Comparison of ENCODE assay signal across 9 mouse cellular contexts in genomic region chr4:149922121-149922718, GRCm38 (mm10). TPM values are rescaled to one million over a fixed set of nuclear protein-coding genes. Genes with fewer than 3 reads are reported as not detected.
A peak's percentile ranks its signal among the peaks of the same experiment; 100 is the strongest.
DNase-seq lines count a peak whose midpoint lies in the region; ATAC-seq lines count a peak whose summit lies in the region.
"Had no signal": no experiment of that assay in that cellular context is flagged by ENCODE, and none has a peak within 500 bp of the region (broad histone marks: within the 10 kb centered on the region; RNA-seq: fewer than 3 reads in every experiment).

No protein-coding gene starts in this region.

- 0 out of 2 replicates have a peak overlapping the region, but pooled peaks have one; percentile 30 for H3K9ac ChIP-seq in embryonic facial prominence, embryonic 14.5 days (ENCODE audit: low read depth, low read length)
- peak overlapping the region; percentile 30; the same call in 1 of the 2 replicates for H3K9ac ChIP-seq in heart, embryonic 14.5 days (ENCODE audit: low read length)
- H3K9ac ChIP-seq in kidney, embryonic 15.5 days, result no peak overlapping the region
- H3K9ac ChIP-seq: liver, embryonic 15.5 days had no signal

- H3K4me3 ChIP-seq in embryonic facial prominence, embryonic 14.5 days (ENCODE audit: low read depth, low read length), result no peak overlapping the region
- H3K4me3 ChIP-seq in heart, embryonic 14.5 days (ENCODE audit: control insufficient read depth in 1 of 2, insufficient read depth in 1 of 2, low read depth in 1 of 2, low read length in 2 of 2), result no peak overlapping the region
- H3K4me3 ChIP-seq in kidney, embryonic 15.5 days (replicated peaks), result no peak overlapping the region
- H3K4me3 ChIP-seq in midbrain, embryonic 10.5 days, result no peak overlapping the region
- H3K4me3 ChIP-seq: liver, embryonic 15.5 days had no signal

- peaks cover 55% of the 10 kb centered on the region for H3K4me1 ChIP-seq in embryonic facial prominence, embryonic 14.5 days (ENCODE audit: control insufficient read depth, insufficient read depth, low read length)
- peaks cover 18 to 20% of the 10 kb centered on the region in 2 experiments for H3K4me1 ChIP-seq in heart, embryonic 14.5 days (ENCODE audit: control insufficient read depth in 2 of 2, insufficient read depth in 2 of 2, low read length in 2 of 2)
- peaks cover 65% of the 10 kb centered on the region for H3K4me1 ChIP-seq in kidney, embryonic 15.5 days
- peaks cover 53% of the 10 kb centered on the region for H3K4me1 ChIP-seq in midbrain, embryonic 10.5 days
- H3K4me1 ChIP-seq: liver, embryonic 15.5 days had no signal

- peak; percentile 53; the same call in 1 of the 2 replicates for ATAC-seq in embryonic facial prominence, embryonic 14.5 days (ENCODE audit: low read depth)
- ATAC-seq in heart, embryonic 14.5 days (ENCODE audit: insufficient number of reproducible peaks, insufficient read depth, low FRiP score, low read depth), result peak; percentile 44; the same call in 1 of the 2 replicates
- ATAC-seq in kidney, embryonic 15.5 days (replicated peaks; ENCODE audit: low FRiP score), result peak; percentile 38; the same call in 1 of the 2 replicates
- no peak for ATAC-seq in erythroid progenitor cell, adult 5-6 weeks (replicated peaks; ENCODE audit: low FRiP score, poor library complexity, severe bottlenecking)

- H3K36me3 ChIP-seq in embryonic facial prominence, embryonic 14.5 days (ENCODE audit: control insufficient read depth, insufficient read depth, low read length), result no peaks in the 10 kb centered on the region
- H3K36me3 ChIP-seq in heart, embryonic 14.5 days (ENCODE audit: control insufficient read depth, insufficient read depth, low read length), result no peaks in the 10 kb centered on the region
- no peaks in the 10 kb centered on the region for H3K36me3 ChIP-seq in kidney, embryonic 15.5 days
- H3K36me3 ChIP-seq in midbrain, embryonic 10.5 days, result no peaks in the 10 kb centered on the region
- H3K36me3 ChIP-seq: liver, embryonic 15.5 days had no signal

- no peaks in the 10 kb centered on the region for H3K27me3 ChIP-seq in embryonic facial prominence, embryonic 14.5 days (replicated peaks; ENCODE audit: control insufficient read depth, insufficient read depth, low read length)
- no peaks in the 10 kb centered on the region for H3K27me3 ChIP-seq in heart, embryonic 14.5 days (ENCODE audit: control insufficient read depth, insufficient read depth, low read length)
- no peaks in the 10 kb centered on the region for H3K27me3 ChIP-seq in kidney, embryonic 15.5 days
- H3K27me3 ChIP-seq in midbrain, embryonic 10.5 days (ENCODE audit: low read depth, poor library complexity, severe bottlenecking), result peaks cover 7% of the 10 kb centered on the region; the same call in 1 of the 2 replicates
- H3K27me3 ChIP-seq: liver, embryonic 15.5 days had no signal

- H3K9me3 ChIP-seq in embryonic facial prominence, embryonic 14.5 days (ENCODE audit: control insufficient read depth, low read length), result 0 out of 2 replicates have a peak, but pooled peaks cover 6% of the 10 kb centered on the region
- no peaks in the 10 kb centered on the region for H3K9me3 ChIP-seq in heart, embryonic 14.5 days (ENCODE audit: control insufficient read depth, low read length)
- no peaks in the 10 kb centered on the region for H3K9me3 ChIP-seq in kidney, embryonic 15.5 days (replicated peaks)
- H3K9me3 ChIP-seq in midbrain, embryonic 10.5 days (replicated peaks), result no peaks in the 10 kb centered on the region
- H3K9me3 ChIP-seq: liver, embryonic 15.5 days had no signal

- H3K4me2 ChIP-seq in embryonic facial prominence, embryonic 14.5 days (ENCODE audit: low read depth, low read length), result 0 out of 2 replicates have a peak overlapping the region, but pooled peaks have one; percentile 9
- no peak overlapping the region for H3K4me2 ChIP-seq in heart, embryonic 14.5 days (ENCODE audit: low read length)
- 0 out of 2 replicates have a peak overlapping the region, but pooled peaks have one; percentile 8 for H3K4me2 ChIP-seq in kidney, embryonic 15.5 days
- H3K4me2 ChIP-seq: liver, embryonic 15.5 days had no signal

- H3K27ac ChIP-seq in embryonic facial prominence, embryonic 14.5 days (replicated peaks; ENCODE audit: low read depth, low read length), result peak overlapping the region; percentile 83
- H3K27ac ChIP-seq in heart, embryonic 14.5 days (replicated peaks in 1 of 2; ENCODE audit: control insufficient read depth in 1 of 2, insufficient read depth in 1 of 2, low read depth in 2 of 2, low read length in 2 of 2), result peak overlapping the region; percentile 32 to 70; a peak in 3 of 4 replicates
- peak overlapping the region; percentile 73 for H3K27ac ChIP-seq in kidney, embryonic 15.5 days
- peak overlapping the region; percentile 78 for H3K27ac ChIP-seq in midbrain, embryonic 10.5 days (replicated peaks)
- H3K27ac ChIP-seq: liver, embryonic 15.5 days had no signal

- peak; percentile 66 for DNase-seq in adrenal gland, postnatal 14 days
- DNase-seq in embryonic facial prominence, embryonic 14.5 days (ENCODE audit: low spot score), result peak; percentile 78
- peak; percentile 68 for DNase-seq in midbrain, embryonic 10.5 days (ENCODE audit: low spot score)
- DNase-seq in yolk sac, embryonic 10.5 days (ENCODE audit: low spot score), result no peak
- DNase-seq in cerebellum, adult 8-10 months, result no peak

- WGBS in embryonic facial prominence, embryonic 14.5 days, result 21% methylated on average over 14 of the region's 14 CpGs
- WGBS in heart, embryonic 14.5 days, result 30% methylated on average over 14 of the region's 14 CpGs
- 20% methylated on average over 14 of the region's 14 CpGs for WGBS in kidney, embryonic 15.5 days
- 33% methylated on average over 14 of the region's 14 CpGs for WGBS in midbrain, embryonic 10.5 days

RNA-seq across cellular contexts. Expression of gene Spsb1, which starts 32.6 kb away (rescaled TPM):
- total RNA-seq in adrenal gland, postnatal 14 days (2021), result 24.7 and 29.6 TPM in 2 replicates
- polyA plus RNA-seq in embryonic facial prominence, embryonic 14.5 days (2014; fragmentation: Nextera tagmentation; extraction: Ambion mirVana), result 16.3 and 19.6 TPM in 2 replicates
- 6.0 and 6.3 TPM in 2 replicates for polyA plus RNA-seq in heart, embryonic 14.5 days (2014; fragmentation: Nextera tagmentation; extraction: Ambion mirVana)
- polyA plus RNA-seq in kidney, embryonic 15.5 days (2015; fragmentation: Nextera tagmentation; extraction: Ambion mirVana), result 11.7 and 12.7 TPM in 2 replicates
- polyA plus RNA-seq in midbrain, embryonic 10.5 days (2016; fragmentation: Nextera tagmentation; extraction: Ambion mirVana), result 8.3 and 8.7 TPM in 2 replicates
- total RNA-seq in erythroid progenitor cell, adult 5-6 weeks (2015; ENCODE audit: low replicate concordance), result 0.72 TPM in 1 of 2 replicates, not detected in the other
- not detected in 2 replicates for total RNA-seq in erythroid progenitor cell, adult 5-6 weeks (2017; ENCODE audit: low replicate concordance)

Comparison
In these comparisons a context has a peak if more than half of its experiments do, and no peak if none do; other contexts are left out.
1. DNase-seq: peak in adrenal gland, postnatal 14 days (single experiment), embryonic facial prominence, embryonic 14.5 days (single experiment) and midbrain, embryonic 10.5 days (single experiment); none in yolk sac, embryonic 10.5 days (single experiment) and cerebellum, adult 8-10 months (single experiment).
2. Peak in every context shown above with its lines, with median percentiles within 50 percentile points of each other: H3K27ac ChIP-seq.